Mouse (Mus musculus) retina, postnatal 7 days (tissue): ENCODE measurements around the gene Cmbl.

Experiments
- DNase-seq: peaks from one replicate; pipeline ENCODE4 v3.0.0-alpha.2; 2012; ENCODE audit warnings: low read depth, low spot score

The Cmbl gene

GRCm38 (mm10) chr15:31583304-31584085, 18.3 kb downstream of the Cmbl start:
- no peak for DNase-seq

GRCm38 (mm10) chr15:31585238-31585637, 20.0 kb downstream of the Cmbl start:
- DNase-seq = no peak

DNA sequence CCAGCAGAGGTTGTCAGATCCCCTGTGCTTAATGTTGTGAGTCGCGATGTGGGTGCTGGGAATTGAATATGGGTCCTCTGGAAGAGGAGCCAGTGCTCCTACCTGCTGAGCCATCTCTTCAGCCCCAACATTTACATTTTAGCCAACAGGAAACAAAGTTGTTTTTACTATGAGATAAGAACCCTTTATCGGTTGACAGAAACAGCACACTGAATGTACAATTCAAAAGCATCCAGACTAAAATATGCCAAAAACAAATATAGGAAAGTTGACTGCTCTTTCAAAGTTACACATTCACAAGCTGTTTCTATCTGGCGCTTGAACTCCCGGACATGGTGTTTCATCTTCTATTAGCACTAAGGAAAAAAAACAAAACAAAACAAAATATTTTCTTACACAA, 20.9 kb downstream of the Cmbl start:
- no peak for DNase-seq

GRCm38 (mm10) chr15:31586519-31586918, 21.3 kb downstream of the Cmbl start:
- DNase-seq = peak; percentile 70

DNA sequence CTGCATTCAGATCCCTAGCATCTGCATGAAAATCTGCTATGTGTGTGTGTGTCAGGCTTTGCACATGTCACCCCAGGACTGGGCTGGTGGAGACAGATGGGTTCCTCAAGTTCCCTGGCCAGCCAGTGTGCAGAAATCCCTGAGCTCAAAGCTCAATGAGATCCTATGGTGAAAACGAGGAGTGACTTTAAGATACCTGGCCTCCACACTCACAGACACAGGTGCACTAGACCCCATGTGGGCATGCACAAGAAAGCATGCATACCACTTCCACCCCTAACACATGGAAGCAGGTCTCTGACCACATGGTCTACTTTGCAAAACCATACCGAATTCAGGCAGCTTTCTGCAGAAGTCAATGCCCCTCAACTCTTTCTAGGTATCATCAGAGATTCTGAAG, 22.6 kb downstream of the Cmbl start:
- no peak for DNase-seq

GRCm38 (mm10) chr15:31588989-31589640, 23.9 kb downstream of the Cmbl start:
- no peak for DNase-seq

DNA sequence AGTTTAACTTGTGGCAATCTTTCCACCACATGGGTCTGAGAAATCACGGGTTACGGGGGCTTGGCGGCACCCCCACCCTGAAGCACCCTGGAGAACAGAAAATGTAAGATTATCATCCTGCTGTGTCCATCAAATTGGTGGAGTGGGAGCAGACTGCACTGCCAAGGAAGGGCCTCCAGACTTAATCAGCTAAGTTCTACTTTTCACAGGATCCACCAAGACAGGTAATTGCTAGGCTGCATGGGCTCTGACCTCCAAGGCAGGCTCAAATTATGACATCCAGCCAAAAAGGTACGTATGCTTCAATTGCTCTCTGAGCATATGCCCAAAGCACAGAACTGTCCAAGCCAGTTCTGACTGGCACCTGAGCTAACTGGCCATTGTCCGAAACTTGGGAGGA, 25.0 kb downstream of the Cmbl start:
- DNase-seq = no peak

DNA sequence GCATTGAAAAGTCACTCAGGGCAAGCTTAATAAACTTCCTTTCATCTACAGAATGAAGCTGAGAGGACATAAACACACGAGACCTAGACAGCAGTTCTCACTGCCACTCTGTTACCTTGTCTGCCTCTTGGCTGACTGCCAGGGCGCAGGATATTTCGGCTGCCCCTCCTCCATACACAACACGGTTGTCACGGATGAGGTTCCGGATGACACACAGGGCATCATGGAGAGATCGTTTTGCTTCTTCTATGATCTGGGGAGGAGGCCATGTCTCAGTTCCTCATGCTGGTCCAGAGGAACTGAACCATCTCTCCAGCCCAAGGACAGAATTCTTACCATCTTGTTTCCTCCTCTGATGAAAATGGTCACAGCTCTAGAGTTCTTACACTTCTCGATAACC, 27.3 kb downstream of the Cmbl start:
- no peak for DNase-seq

- no peak for DNase-seq
These were observed 29.1 kb downstream of the Cmbl start for GRCm38 (mm10) chr15:31594260-31594659.

DNA sequence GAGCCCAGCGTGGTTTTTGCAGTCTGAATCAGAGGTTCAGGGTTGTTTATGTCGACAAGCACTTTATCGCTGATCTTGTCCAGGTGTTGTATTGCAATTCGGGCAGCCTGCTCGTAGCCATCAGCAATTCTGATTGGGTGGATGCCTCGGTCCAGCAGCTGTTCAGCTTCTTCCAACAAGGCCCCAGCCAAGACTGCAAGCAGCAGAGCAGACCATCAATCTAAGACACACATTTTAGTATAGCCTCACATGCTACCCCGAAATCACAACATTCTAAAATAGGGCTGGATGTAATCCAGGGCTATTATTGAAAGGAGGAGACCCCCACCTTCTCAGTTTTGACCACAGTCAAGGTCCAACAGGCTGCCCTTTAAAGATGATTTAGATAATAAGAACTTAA, 30.5 kb downstream of the Cmbl start:
- no peak for DNase-seq

- DNase-seq = no peak
These were observed 34.6 kb downstream of the Cmbl start for GRCm38 (mm10) chr15:31599834-31600233.

DNA sequence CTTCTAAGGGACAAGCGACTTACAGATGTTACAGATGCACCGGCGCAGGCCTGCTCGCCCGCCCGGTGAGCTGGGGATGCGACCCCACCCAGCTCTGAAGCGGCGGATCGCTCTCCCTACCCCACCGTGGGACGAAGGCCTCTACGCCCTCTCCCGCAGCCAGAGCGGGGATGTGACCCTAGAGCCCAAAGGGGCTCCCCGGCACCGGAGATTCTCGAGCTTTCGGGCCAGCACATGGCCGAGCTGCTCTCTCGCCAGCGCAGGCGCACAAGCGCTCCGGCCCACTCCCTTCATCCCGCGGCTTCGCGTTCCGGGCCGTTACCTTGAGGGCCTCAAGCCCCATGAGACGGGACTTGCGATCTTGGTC, 36.1 kb downstream of the Cmbl start:
- no peak for DNase-seq

GRCm38 (mm10) chr15:31601646-31602374, 36.6 kb downstream of the Cmbl start, which contains the start of the genes Cct5 and Fam173b:
Gene Cct5, minus strand, starts transcription at chr15:31601804.
Gene Fam173b, plus strand, starts transcription at chr15:31601852.
- peak; percentile 96 for DNase-seq

- DNase-seq = peak; percentile 42
These were observed 37.2 kb downstream of the Cmbl start for GRCm38 (mm10) chr15:31602426-31602825.

- no peak for DNase-seq
These were observed 37.9 kb downstream of the Cmbl start for GRCm38 (mm10) chr15:31603113-31603512.

- DNase-seq = no peak
These were observed 41.6 kb downstream of the Cmbl start for GRCm38 (mm10) chr15:31606821-31607220.

DNA sequence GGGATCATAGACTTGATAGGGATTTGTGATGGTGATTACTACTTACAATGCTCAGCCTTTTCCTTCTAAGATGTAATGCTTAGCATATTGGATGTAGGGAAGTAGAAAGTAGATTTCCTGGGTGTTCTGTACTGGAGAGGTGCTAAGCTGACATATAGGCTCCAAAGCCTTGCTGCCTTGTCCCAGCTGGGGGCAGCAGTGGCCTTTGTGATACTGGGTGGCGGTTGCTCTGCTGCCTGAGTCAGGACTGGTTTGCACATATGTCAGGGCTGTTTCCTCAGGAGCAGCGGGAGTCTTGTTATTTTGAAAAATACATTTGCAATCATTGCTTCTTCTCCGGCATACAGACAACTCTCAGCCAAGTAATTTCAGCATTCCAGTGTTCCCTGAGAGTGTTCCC, 45.8 kb downstream of the Cmbl start:
- DNase-seq = no peak

DNA sequence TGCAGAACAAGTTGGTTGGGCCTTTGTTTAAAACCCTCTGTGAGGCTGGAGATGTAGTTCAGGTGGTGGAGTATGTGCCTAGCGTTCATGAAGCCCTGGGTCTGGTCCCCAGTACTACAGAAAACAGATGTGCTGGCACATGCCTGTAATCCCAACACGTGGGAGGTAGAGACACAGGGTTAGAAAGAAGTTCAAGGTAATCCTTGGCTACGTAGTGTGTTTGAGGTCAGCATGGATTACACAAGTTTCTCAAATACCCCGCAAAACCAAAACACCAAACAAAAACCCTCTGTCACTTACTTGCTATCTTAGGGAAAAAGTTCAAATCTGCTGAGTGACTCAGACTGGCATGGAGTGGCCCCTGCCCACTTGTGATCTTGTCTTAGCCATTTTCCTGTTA, 46.8 kb downstream of the Cmbl start:
- no peak for DNase-seq

DNA sequence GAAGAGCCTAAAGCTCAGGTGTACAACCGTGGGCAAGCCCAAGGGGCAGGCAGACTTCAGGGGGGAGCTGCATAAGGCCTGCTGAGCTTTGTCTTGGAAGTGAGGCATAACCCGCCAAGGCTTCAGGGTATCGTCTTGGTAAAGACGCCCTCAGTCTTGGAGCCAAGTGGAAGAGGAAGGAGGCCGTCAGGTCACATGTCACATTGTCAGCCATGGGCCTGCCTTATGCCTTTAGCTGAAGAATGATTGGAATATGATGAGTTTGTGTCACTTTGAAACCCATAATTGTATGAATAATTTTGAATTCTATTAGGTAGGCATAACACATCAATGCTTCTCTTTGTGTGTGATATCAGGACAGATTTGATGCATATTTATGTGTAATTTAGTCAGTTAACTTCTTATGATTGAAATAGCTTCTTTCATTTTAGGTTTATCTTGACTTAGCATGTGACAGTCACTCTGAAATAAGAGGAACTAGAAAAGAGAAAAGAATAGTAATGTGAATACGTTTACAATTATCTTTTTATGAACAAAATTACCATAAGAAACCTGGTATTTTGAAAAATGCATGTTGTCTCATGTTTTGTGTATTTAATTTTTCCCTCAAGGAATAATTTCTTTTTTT, 48.8 kb downstream of the Cmbl start:
- no peak for DNase-seq

- no peak for DNase-seq
These were observed 49.5 kb downstream of the Cmbl start for GRCm38 (mm10) chr15:31614666-31615065.

DNA sequence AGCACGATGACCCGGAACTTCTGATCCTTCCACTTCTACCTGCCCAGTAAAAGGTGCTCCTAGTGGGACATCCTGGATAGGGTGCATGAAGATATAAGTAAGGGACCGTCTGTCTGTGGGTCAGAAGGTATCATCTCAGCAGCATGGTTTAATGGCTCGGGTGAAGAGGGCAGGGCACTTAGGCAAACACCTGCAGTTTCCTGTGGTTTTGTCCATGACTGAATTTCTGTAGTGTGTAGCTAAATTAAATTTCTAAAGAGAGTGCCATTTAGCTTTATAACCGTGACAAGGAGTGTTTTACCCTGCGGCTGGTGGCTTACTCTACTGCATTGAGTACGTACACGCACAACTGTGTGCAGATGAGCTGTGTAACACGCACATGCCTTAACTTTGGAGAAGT, 52.1 kb downstream of the Cmbl start:
- DNase-seq = no peak

- no peak for DNase-seq
These were observed 54.3 kb downstream of the Cmbl start for GRCm38 (mm10) chr15:31619521-31619920.
